Mouse (Mus musculus): ENCODE data around the gene Fam25c.

GRCm38 (mm10) chr14:34303265-34303680 lies 52.0 kb downstream of the Fam25c start:
- TF ChIP-seq CTCF (IDR thresholded peaks at IDR 0.05; ENCODE audit: insufficient read depth, low read length), result no peak
- no peak for TF ChIP-seq POLR2A (IDR thresholded peaks at IDR 0.05; ENCODE audit: borderline replicate concordance, extremely low read depth, low read depth, low read length)

All from lung, adult 2 months (tissue).